Mouse (Mus musculus) adrenal gland, adult (tissue): ENCODE results near the gene Tmem165.

Source experiments
- DNase-seq, 2 experiments: peaks; one replicate each; pipeline ENCODE4 v3.0.0; 2022 to 2023; ENCODE audit warnings: low spot score in 1 of 2; ENCODE audit not compliant: inconsistent age in 2 of 2

The Tmem165 gene

DNA sequence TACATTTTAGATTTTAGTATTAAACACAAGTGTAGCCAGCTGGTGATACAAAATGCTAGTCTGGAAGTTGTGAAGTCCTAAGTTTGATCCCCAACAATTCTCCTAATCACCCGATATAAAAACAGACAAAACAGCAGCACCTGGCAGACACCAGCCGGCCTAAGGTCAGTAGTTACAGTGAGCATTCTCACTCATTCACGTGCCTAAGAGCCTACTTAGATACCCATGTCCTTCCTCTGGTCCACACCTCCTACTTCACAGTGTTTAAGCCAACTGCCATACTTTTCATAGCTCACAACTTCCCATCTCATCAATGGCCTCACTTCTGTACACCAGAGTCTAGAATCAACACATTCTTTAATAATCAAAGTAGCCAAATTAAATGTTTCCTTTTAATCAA is 59.6 kb downstream of the Tmem165 start:
- no peak for DNase-seq

DNA sequence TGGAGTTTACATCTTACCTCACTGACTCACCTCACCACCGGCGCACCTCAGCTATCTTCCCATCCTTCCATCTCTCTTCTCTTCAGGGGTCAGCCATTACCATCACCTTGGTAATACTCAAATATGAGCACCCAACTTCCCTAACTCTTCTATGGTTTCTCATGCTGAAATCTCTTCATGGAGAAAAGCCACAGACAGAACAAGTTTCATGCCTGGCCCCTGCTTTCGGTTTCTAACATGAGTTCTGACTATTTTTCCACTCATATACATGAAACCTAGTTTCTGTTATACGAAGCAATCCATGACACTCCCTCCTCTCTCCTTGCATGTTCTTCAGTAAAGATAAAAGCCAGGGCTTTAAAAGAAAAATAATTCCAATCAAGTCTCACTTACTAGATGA is 60.2 kb downstream of the Tmem165 start:
- DNase-seq: no peak

GRCm38 (mm10) chr5:76244430-76244829 is 60.8 kb downstream of the Tmem165 start:
- no peak for DNase-seq

GRCm38 (mm10) chr5:76245419-76245818 is 61.7 kb downstream of the Tmem165 start:
- no peak for DNase-seq

DNA sequence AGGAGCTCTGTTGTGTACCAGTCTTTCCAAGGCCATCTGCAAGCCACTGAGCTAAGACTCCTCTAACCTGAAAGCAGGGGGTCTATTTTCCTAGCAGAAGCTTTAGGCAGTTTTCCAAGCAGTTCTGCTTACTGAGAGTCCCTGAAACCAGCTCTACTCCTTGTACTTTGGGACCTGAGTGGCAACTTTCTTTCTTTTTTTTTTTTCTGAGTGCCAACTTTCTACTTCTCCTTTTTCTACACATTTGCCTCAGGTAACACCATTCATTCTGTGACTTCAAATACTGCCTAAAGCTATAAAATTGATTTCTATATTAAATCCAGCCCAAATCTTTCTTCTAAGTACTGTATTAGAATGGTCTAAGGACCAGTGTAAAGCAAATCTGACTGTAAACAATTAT is 62.9 kb downstream of the Tmem165 start:
- DNase-seq: no peak

- DNase-seq: no peak
Measured at GRCm38 (mm10) chr5:76250948-76251347, 67.3 kb downstream of the Tmem165 start.
